Mouse (Mus musculus) spleen, postnatal 36 days (tissue): ENCODE measurements around the gene Fjx1.

Source experiments
- DNase-seq, 2 experiments: peaks; one replicate each; pipeline ENCODE4 v3.0.0; 2022; ENCODE audit warnings: low spot score in 2 of 2, mixed read lengths in 1 of 2

Fjx1 gene

GRCm38 (mm10) chr2:102451671-102452549 is at the start of gene Fjx1:
Gene Fjx1, minus strand, starts transcription at chr2:102452499.
- no peak for DNase-seq

- peak; percentile 2 to 6 for DNase-seq
Measured at GRCm38 (mm10) chr2:102500001-102500689, 47.8 kb upstream of the Fjx1 start.

- no peak for DNase-seq
Measured at GRCm38 (mm10) chr2:102480738-102481137, 28.4 kb upstream of the Fjx1 start.

GRCm38 (mm10) chr2:102476101-102476500 is 23.8 kb upstream of the Fjx1 start:
- no peak for DNase-seq

- no peak for DNase-seq
Measured at GRCm38 (mm10) chr2:102468645-102469044, 16.3 kb upstream of the Fjx1 start.

GRCm38 (mm10) chr2:102464342-102464732 is 12.0 kb upstream of the Fjx1 start:
- no peak for DNase-seq

- no peak for DNase-seq
Measured at GRCm38 (mm10) chr2:102463587-102464341, 11.5 kb upstream of the Fjx1 start.

- DNase-seq: no peak
Measured at GRCm38 (mm10) chr2:102461491-102461890, 9.2 kb upstream of the Fjx1 start.

GRCm38 (mm10) chr2:102455126-102455525 is 2.8 kb upstream of the Fjx1 start:
- no peak for DNase-seq

GRCm38 (mm10) chr2:102453447-102453846 is 1.1 kb upstream of the Fjx1 start:
- DNase-seq: no peak

- DNase-seq: peak in 1 of 2 experiments; percentile 3
Measured at GRCm38 (mm10) chr2:102450761-102451670, 1.3 kb downstream of the Fjx1 start.

- peak; percentile 10 to 20 for DNase-seq
Measured at GRCm38 (mm10) chr2:102450248-102450760, 2.0 kb downstream of the Fjx1 start.

- DNase-seq: no peak
Measured at GRCm38 (mm10) chr2:102449630-102450247, 2.6 kb downstream of the Fjx1 start.

GRCm38 (mm10) chr2:102449056-102449455 is 3.2 kb downstream of the Fjx1 start:
- no peak for DNase-seq

GRCm38 (mm10) chr2:102447831-102448230 is 4.5 kb downstream of the Fjx1 start:
- no peak for DNase-seq

GRCm38 (mm10) chr2:102446851-102447250 is 5.4 kb downstream of the Fjx1 start:
- DNase-seq: no peak

- DNase-seq: no peak
Measured at GRCm38 (mm10) chr2:102437357-102438030, 14.8 kb downstream of the Fjx1 start.

GRCm38 (mm10) chr2:102433879-102434278 is 18.4 kb downstream of the Fjx1 start:
- DNase-seq: no peak

GRCm38 (mm10) chr2:102431084-102431483 is 21.2 kb downstream of the Fjx1 start:
- no peak for DNase-seq

- DNase-seq: no peak
Measured at GRCm38 (mm10) chr2:102427974-102428373, 24.3 kb downstream of the Fjx1 start.
